Mouse (Mus musculus): ENCODE measurements around the gene Il27ra. TPM values are rescaled to one million over a fixed set of nuclear protein-coding genes. Genes with fewer than 3 reads are reported as not detected.

The Il27ra gene
- total RNA-seq, 4 experiments from 2014 or later, result 1.5 to 2.7 (median 1.8) TPM

GRCm38 (mm10) chr8:84066291-84066930 lies 24.0 kb upstream of the Il27ra start, which contains the start of gene Rfx1:
Gene Rfx1, plus strand, starts transcription at chr8:84066834.
- DNase-seq (ENCODE audit: low spot score in 2 of 2), result peak; percentile 100

GRCm38 (mm10) chr8:84065457-84066072 lies 23.2 kb upstream of the Il27ra start:
- no peak for DNase-seq (ENCODE audit: low spot score in 2 of 2)

- DNase-seq (ENCODE audit: low spot score in 2 of 2), result no peak
Measured at GRCm38 (mm10) chr8:84065037-84065436, 22.6 kb upstream of the Il27ra start, which contains the start of gene Gm10643. Gene Gm10643, minus strand, starts transcription at chr8:84065137.

GRCm38 (mm10) chr8:84063861-84064610 lies 21.6 kb upstream of the Il27ra start:
- DNase-seq (ENCODE audit: low spot score in 2 of 2), result no peak

GRCm38 (mm10) chr8:84060245-84060644 lies 17.9 kb upstream of the Il27ra start:
- no peak for DNase-seq (ENCODE audit: low spot score in 2 of 2)

- DNase-seq (ENCODE audit: low spot score in 2 of 2), result no peak
Measured at GRCm38 (mm10) chr8:84059226-84059625, 16.8 kb upstream of the Il27ra start.

- no peak for DNase-seq (ENCODE audit: low spot score in 2 of 2)
Measured at GRCm38 (mm10) chr8:84057827-84058226, 15.4 kb upstream of the Il27ra start.

- no peak for DNase-seq (ENCODE audit: low spot score in 2 of 2)
Measured at GRCm38 (mm10) chr8:84053229-84053628, 10.8 kb upstream of the Il27ra start.

- no peak for DNase-seq (ENCODE audit: low spot score in 2 of 2)
Measured at GRCm38 (mm10) chr8:84052746-84053145, 10.4 kb upstream of the Il27ra start.

- no peak for DNase-seq (ENCODE audit: low spot score in 2 of 2)
Measured at GRCm38 (mm10) chr8:84048171-84048570, 5.8 kb upstream of the Il27ra start.

- no peak for DNase-seq (ENCODE audit: low spot score in 2 of 2)
Measured at GRCm38 (mm10) chr8:84046505-84046904, 4.1 kb upstream of the Il27ra start.

GRCm38 (mm10) chr8:84044900-84045299 lies 2.5 kb upstream of the Il27ra start, which contains the start of gene Rln3:
Gene Rln3, minus strand, starts transcription at chr8:84045000.
- DNase-seq (ENCODE audit: low spot score in 2 of 2), result no peak

- no peak for DNase-seq (ENCODE audit: low spot score in 2 of 2)
Measured at GRCm38 (mm10) chr8:84044103-84044502, 1.7 kb upstream of the Il27ra start.

- DNase-seq (ENCODE audit: low spot score in 2 of 2), result no peak
Measured at GRCm38 (mm10) chr8:84042948-84043342, 556 bp upstream of the Il27ra start.

GRCm38 (mm10) chr8:84039050-84039449 lies 3.3 kb downstream of the Il27ra start:
- DNase-seq (ENCODE audit: low spot score in 2 of 2), result peak; percentile 39 to 74

- no peak for DNase-seq (ENCODE audit: low spot score in 2 of 2)
Measured at GRCm38 (mm10) chr8:84038015-84038414, 4.4 kb downstream of the Il27ra start.

- DNase-seq (ENCODE audit: low spot score in 2 of 2), result no peak
Measured at GRCm38 (mm10) chr8:84032777-84033176, 9.6 kb downstream of the Il27ra start.

- DNase-seq (ENCODE audit: low spot score in 2 of 2), result no peak
Measured at GRCm38 (mm10) chr8:84029272-84029671, 13.1 kb downstream of the Il27ra start.

- no peak for DNase-seq (ENCODE audit: low spot score in 2 of 2)
Measured at GRCm38 (mm10) chr8:84027449-84027848, 14.9 kb downstream of the Il27ra start.

- no peak for DNase-seq (ENCODE audit: low spot score in 2 of 2)
Measured at GRCm38 (mm10) chr8:84025863-84026262, 16.5 kb downstream of the Il27ra start.

- DNase-seq (ENCODE audit: low spot score in 2 of 2), result no peak
Measured at GRCm38 (mm10) chr8:84024171-84024570, 18.2 kb downstream of the Il27ra start.

GRCm38 (mm10) chr8:84023631-84024030 lies 18.8 kb downstream of the Il27ra start:
- no peak for DNase-seq (ENCODE audit: low spot score in 2 of 2)
